Mouse (Mus musculus): Measurements from ENCODE around the gene Tmcc3.
A peak's percentile ranks its signal among the peaks of the same experiment; 100 is the strongest.

The Tmcc3 gene

DNA sequence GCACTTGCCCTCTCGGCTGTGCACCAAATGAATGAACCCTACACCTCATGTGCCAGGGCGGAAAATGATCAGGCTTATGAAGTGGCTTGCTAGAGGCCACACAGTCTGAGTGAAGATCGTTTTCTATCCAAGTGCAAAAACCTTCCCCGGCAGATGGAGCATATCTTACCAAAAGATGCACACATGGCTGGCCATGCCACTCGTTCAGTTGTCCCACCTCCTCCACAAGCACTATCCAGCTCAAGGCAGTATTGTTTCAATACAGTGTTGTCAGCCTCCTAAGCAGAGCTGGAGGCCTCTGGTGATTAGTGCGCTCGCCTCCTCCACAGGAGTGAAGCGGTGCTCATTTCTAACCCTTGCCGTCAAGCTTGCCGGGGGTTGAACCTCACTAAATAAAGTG, 66.1 kb downstream of the Tmcc3 start:
- no peak for DNase-seq

DNA sequence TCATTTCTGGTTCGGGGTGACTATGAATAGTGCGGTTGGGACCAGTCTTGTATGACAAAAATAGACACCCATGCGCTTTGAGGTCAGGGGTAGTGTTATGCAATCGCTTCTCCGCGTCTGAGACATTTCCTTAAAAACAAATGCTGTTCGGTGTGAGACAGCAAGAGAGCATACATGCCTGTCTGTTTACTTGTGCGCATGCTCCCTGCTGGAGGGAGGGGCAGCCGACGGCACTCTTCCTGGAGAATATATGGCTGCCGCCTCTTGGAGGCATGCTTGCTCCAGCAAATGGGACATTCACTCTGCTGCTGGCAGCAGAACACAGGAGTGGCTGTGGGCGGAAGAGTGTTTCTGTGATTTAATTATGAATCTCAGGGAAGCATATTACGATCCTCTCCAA, 66.6 kb downstream of the Tmcc3 start:
- DNase-seq = peak; percentile 87

DNA sequence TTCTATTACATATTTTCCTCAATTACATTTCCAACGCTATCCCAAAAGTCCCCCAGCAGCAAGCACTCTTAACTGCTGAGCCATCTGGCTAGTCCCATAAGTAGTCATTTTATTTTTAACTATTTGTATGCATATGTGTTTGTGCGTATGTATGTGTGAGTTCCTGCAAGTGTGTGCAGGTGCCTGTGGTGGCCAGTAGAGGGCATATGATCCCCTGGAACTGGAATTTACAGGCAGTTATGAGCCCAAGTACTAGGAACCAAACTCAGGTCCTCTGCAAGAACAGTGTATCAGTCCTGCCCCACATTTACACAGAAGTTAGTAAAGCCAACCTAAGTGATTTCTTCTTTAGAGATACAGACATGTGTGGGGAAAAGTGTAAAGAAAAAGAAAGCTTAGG, 68.3 kb downstream of the Tmcc3 start:
- DNase-seq = no peak

DNA sequence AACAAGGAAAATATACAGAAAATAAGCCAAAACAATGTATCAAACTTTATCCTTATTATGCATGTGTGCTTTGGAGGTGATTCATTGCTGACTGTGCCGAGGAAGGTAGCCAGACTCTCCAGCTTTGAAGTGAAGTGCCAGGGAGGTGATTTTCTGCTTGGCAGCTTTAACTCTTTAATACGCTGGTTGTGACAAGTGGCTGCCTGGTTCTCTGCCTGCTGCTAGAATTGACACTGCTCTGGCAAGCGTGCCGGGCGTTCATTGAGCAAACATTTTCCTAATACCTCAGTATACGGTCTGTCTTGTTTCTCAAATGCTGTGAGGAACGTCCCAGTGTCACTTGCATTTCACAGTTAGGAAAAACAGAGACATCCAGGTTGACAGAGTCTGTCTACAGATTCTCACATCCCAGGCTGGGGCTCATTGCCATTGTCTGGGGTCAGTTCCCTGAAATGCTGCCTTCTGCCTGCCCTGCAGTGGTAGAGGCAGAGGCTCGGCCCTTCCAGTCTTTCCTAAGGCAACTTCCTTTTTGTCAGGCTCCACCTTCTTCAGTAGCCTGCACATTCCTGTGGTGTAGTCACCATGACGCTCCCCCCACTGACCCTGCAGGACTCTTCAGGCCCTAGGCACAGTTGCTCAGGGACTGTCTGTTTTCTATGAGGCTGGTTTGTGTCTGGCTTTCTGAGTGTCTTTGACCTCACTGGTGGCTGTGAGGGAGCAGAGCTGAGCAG, 69.1 kb downstream of the Tmcc3 start:
- no peak for DNase-seq

DNA sequence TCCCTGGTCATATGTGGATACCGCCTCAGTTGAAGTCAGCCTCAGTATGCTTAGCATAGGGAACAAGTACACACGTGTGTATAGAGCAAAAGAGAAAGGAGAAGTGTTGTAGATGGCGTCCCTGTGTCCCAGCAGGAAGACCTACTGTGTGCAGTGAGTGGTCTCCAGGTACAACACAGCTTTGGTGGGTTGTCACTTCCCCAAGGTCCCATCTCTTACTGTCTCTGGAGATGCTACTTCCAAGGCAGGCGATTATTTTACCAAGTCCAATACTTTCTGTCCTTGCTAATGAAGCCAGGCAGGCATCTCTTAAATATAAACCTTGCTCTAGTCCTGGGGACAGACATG, 69.6 kb downstream of the Tmcc3 start:
- no peak for DNase-seq

DNA sequence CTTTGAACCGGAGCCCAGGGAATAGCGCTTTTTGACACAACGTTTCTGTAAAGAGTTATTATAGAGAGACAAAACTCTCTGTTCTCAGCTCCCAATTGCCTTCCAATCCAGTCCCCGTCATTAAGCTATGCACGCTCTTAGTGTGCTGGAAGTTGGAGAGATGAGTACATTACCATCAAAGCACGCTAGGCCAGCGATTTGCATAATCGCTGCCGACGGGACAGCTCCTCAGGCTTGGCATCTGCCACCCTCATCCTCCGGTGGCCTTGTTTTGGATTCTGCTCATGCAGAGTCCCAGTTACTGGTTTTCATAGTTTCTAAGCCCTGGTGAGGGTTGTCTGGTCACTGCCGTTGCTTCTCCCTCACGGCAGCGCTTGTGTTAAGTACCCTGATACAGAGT, 70.9 kb downstream of the Tmcc3 start:
- DNase-seq = no peak

DNA sequence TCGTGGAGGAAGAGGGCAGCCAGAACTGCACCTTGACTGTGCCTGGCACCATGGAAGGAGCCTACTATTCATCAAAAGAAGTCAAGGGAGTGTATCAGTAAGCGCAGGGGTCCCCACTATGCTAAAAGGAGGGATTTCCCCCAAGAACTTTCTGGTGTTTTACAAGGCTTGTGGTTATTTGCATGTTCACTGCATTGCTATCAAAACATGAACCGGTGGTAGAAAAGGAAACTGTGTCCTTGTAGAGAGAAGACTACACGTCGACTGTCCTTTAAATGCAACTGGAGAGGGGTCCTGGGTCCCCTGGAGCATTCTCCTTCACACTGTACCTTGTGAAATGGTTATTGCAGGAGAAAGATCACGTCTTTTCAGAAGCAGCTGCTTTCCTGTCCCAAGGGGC, 71.8 kb downstream of the Tmcc3 start:
- DNase-seq = no peak

DNA sequence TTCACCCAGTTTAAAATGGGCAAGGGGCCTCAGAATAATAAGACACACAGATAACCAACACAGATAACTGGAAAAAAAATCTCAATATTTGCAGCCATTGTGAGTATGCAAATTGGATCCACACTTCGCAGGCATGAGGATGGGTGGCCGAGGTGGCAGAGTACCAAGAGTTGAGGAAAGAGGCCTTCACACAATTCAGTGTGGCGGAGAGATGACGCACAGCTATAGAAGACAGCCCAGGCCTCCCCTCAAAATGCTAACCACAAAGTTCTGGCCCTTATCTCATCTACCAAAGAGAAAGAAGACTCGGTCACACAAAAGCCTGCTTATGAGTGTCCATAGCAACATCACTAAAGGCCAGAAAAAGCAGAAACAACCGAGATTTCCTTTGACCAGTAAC, 77.5 kb downstream of the Tmcc3 start:
- no peak for DNase-seq

DNA sequence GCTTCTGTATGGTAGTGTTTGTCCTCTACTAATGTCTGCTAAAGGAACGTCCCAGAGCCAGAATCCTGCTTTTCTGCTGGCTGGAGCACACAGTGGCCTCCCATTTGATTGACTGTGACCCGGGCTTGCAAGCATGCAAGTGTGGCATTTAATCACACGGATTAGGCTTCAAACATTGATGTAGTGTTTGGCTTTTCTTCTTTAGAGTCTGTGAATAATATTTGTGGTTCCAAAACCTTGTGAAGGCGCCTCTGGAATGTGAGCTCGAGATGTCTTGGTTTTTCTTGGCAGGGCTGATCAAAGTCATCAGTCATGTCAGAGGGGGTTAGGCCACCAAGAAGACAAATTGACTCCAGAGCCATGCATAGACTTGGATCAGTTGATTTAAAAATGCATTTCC, 79.3 kb downstream of the Tmcc3 start:
- no peak for DNase-seq

DNA sequence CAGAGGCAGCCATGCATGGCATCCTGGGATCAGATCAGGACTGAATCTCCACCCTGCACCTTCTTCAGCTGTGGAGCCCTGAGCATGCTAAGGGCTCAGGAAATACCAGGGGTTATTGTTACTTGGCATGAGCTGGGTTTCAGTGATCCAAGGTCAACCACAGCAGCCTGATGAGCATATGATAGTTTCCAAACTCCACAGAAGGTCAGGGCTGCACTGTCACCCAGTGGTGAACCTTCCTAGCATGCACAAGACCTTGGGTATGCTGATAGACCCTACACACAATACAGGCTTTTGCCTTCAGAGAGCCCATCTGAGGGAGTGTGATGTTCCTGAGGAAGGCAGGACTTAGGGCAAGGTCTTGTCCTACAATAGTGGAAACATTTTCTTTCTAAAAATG, 82.5 kb downstream of the Tmcc3 start:
- no peak for DNase-seq

DNA sequence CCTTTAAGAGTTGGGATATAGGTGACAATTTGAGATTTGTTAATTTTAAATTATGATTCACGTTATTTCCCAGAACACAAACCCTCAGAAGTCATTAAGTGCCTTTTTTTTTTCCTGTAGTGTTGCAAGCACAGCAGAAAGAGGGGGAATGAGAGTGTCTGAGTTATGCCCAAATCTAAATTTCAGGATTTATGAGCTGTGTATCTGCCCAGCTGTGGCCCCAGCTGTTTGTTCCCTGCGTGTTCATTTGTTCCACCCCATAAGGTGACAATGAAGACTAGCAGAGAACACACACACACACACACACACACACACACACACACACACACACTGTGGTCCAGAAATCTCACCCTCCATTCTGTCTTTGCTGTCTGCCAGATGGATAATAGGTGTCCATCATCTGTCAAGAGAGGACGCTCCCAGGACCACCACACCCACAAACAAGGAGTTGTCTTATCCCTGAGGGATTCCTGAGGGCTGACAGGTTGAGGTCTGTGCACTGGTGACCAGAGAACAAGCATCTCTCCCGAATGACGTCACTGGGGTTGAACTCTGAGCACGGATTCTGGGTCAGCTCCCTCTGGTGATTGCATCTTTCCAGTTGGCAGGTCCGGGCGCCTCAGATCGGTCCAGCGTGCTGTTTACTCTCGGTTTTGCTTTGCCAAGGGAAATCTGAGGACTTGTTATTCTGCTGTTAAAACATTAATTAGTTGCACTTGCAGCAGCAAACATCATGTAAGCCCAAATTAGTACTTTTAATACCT, 86.3 kb downstream of the Tmcc3 start:
- DNase-seq = peak; percentile 26

DNA sequence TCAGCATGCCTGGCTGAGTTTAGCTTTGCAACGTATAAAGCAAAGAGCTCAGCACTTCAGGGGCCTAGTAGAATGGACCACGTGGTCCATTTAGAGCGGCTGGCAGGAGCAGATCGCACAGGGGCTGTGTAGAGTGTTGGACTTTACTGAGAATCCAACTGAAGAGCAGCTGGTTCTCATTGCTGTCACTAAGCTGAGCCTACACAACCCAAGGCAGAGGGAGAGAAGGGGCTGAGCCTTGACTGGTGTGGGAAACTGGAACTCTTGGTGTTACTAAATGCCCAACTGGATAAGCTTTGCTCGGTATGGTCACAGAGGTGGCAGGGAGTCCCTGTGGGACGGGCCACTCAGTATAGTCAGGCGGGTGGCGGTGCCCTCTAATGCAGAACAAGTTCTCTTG, 89.1 kb downstream of the Tmcc3 start:
- no peak for DNase-seq

DNA sequence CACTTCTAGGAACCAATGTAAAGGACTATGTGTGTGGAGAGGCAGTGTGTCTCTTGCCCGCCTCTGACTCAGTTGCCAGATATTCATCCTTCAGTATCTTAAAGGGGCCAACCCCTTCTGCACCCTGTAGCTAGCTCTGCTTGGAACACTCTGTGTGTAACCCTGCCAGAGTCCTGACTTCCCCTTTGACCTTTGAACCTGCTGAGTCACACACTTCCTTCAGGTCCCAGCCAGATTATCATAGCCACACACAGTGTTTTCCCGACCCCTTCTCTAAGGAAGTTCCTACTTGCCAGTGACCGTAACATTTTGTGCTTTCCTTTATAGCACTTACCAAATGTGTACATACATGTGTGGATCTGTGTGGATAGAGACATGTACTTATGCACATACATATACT, 93.7 kb downstream of the Tmcc3 start:
- no peak for DNase-seq

DNA sequence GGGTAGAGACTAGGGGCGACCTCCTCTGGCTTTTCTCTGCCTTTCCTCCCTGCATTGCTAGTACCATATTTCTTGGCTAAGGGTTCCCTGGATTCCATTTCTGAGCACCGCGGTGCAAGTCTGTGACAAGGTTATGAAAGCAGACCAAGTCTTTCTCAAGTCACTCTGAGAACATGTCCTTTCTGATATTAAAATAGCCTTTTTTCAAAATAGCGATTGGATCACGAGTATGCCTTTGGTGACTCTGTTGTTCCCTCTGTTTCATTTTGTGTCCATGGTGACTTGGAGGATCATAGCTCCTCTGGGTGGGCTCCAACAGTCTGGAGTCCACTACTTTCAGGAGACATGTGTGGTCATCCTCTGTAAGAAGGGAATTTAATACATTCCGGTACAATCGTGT, 95.1 kb downstream of the Tmcc3 start:
- DNase-seq = no peak

DNA sequence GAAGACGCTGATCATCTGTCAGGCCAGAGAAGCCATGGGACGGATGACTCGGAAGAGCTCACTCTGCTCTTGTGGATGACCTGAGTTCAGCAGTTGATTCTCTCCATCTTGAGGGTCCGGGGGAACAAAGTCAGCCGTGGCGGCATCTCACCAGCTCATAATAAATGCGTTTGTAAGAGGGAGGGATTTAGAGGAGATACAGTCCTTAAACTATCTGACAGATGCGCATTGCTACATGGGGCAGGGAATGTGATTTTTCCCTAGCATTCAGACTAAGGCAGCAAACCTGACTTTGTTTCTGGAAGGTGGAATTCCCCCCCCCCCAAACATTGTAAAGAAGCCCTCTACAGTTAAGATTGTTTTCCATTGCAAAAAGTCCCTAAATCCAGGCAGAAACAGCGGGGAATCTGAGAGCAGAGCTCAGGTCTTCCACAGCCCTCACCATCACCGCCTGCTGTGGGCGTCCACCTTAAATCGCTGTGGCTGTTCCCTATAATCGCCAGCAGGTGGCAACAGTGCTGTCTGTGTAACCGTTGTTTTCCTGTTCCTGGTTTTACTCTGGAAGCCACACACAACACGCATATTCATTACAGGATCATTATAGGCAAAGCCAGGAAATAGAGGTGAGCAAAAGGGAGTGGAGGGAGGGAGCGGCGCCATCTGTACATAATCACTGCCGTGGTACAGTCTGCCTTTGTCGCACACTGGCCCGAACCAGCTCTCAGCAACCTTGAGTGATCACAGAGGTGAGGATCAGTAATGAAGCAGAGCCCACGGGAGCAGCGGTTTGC, 96.8 kb downstream of the Tmcc3 start:
- DNase-seq = peak; percentile 84

DNA sequence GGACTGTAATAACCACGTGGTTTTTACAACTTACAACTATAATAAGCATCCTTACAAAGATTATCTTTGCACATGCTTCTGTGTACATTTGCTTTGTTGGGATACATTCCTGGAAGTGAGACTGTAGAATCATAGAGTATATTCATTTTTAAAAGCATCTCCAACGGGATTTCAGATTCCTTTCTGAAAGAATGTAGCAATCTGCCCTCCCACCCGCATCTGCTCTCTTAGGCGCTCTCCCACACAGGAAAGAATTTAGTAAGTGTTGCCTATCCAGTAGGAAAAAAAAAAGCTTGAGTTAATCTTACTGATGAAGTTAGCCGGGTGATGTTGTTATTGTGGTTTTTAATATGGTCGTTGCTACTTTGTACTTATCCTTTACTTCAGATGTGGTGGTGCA, 97.9 kb downstream of the Tmcc3 start:
- no peak for DNase-seq

DNA sequence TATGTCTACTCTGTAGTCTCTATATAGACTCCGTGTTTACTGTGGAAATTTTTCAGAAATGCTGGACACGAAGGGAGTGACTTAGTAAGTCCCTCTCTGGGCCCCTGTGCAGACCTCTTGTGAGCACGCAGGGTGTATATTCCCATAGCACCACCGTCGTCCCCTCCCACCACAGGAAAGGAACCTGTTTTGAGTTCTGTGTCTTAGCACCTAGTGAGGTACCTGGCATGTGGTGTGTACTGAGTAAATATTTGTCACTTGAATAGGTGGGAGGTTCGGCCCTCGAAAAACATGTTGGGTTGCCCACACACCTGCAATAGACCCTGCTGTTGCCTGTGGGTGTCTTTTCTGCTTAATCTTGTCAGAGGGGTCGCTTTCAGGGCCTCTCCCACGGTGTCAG, 99.8 kb downstream of the Tmcc3 start:
- DNase-seq = no peak

DNA sequence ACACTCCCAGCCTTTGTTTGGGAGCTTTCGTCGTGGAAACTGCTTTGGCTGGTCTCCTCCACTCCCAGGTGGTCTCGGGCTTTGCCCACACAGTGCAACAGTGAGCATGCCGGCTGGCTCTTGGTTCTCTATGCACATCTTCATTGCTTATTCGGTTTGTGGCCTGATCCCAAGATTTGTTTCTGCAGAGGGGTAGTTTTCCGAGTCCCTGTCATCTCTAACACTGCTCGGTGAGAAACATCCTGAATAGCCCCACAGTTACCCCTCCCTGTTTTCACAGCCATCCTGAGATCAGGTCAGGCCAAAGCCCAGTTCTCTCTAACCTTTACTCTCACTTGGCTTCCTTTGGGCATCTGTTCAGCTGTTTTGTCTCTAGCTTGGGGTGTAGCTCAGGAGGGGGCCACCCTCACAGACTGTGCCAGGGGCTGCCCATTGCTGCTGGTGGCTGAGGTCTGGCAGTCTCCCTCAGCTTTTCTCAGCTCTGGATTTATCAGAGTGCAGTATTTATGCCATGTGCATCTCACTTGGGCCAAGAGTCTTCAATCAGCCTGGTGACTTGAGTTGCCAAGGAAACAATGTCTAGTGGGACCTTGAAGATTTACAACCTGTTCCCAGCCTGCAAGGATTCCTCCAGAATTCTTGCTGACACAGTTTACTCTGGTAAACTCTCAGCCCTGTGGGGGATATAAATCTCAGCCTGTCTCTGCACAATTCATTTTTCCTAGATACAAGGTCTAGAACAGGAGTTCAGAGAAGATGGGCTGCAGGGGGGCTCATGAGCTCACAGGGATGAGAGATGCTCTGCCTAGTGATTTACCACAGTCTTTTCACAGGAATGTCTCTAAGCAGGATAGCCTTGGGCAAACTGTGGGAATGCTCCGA, 102.3 kb downstream of the Tmcc3 start:
- DNase-seq = peak; percentile 32

DNA sequence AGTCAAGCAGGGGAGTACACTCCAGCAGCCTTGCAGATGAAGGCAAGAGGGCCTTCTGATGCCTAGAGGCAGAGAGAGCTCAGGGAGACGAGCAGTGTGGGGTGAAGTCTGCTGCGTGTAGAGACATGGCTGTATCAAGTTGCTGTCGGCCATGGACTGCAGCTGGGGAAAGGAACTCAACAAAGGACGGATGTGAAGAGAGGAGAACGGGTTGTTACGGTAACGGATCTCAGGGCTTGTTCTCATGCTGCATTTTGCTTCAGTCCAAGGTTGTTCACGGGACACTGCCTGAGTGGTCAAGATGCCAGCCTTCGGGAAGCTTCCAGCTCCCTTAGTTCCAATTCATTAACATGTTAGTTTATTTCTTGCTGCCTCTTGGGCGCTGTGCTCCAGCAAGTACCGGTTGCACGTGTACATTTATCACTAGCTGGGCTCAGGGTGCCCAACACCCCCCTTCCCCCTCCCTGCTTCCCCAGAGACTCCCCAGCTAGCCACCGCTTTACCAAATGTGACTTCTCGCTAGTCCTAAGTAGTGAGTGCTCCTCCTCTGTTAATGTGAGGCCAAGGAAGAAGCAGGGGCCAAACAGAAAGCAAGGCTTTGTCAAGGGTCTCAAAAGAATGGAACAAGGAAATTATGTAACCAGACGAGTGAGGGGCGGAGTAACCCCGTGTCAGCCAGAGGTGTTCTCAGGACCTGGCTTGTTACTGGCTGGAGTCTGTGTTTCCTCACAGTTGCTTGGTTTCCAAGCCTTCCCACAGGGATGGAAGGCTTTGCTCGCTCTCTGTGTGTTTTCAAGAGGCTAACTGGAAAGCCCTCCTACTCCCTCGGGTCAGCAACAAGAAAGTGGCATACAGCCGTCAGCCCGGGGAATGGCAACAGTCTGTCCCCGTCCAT, 104.4 kb downstream of the Tmcc3 start:
- DNase-seq = no peak

DNA sequence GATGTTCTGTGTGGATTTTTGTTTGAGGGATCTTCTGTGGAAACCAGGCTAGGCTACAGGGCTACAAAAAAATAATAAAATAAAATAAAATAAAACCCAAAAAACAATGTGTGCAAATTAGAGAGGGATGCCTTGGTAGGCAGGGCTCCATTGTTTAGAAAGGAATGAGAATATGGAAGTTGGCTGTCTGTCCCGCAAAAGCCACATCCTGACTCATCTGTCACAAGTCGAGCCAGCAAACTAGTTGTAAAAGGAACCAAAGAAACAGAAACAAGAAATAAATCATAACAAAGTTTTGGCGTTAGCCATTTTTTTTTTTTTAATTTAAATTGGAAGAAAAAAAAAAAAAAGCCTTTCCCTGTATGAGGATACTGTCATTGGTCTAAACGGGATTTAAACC, 105.9 kb downstream of the Tmcc3 start:
- DNase-seq = no peak

DNA sequence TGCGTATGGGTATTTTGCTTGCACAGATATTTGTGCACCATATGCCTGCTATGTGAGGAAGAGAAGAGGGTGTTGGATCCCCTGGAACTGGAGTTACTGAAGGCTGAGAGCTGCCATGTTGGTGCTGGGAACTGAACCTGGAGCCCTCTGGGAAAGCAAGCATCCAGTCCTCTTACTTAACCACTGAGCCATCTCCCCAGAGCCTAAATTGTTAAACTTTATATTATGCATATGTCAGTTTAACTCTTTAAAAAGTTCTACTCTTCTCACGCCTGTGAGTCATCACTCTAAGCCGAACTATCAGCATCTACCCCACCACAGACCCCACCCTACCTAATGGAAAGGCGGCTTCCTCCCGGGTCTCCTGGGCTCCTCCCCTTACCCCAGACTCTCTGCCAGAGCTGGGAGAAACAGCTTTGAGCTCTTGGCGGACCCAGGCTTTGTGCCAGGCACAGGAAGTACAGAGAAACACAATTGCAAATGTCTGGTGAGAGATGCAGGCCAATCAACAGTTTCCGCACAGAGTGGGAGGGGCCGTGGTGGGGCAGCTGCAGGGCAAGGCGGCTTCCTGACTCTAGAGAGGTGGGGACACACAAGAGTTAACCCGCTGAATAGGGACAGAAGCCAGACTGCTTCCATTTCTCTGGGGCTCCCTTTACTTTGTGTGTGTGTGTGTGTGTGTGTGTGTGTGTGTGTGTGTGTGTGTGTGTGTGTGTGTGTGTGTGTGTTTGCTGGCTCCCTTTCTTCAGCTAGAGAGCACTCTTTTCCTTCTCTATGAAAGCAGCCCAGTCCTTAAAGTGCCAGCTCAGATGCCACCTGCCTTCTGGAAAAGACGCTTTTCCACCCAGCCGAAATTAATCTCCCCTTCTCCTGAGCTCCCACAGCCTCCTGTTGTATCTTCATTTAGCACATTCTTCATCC, 114.5 kb downstream of the Tmcc3 start:
- peak; percentile 39 for DNase-seq
